Mouse (Mus musculus) right cerebral cortex, postnatal 25 days (tissue): ENCODE measurements around the gene Gm8257.
"Not testable (repeated sequence)": the region's sequence is repeated elsewhere in the genome, so short reads cannot be mapped to it uniquely, and the experiment has no call there.

Experiments
- DNase-seq: peaks from one replicate; pipeline ENCODE4 v3.0.0; 2022

The Gm8257 gene

DNA sequence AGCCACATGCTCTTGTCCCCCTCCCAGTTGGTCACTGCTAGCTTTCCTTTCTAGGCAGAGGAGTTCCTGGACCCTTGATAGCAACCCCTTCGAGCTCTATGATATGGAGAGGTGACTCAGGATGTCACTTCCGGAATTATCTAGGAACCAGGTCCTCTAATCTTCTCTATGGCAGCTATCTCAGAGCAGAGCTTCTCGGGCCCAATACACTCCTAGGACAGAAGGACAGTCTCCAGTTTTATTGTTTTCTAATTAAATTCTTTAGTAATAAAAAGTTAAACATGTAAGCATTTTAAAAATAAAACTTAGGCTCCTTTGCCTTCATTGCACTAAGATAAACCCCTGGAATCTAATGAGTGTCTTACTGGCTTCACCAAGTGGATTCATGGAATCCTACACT lies at the start of gene Gm8257:
TSS of gene Gm8257 (minus strand) at position 101 of the 400 bp plus-strand sequence.
- not testable (repeated sequence) for DNase-seq

DNA sequence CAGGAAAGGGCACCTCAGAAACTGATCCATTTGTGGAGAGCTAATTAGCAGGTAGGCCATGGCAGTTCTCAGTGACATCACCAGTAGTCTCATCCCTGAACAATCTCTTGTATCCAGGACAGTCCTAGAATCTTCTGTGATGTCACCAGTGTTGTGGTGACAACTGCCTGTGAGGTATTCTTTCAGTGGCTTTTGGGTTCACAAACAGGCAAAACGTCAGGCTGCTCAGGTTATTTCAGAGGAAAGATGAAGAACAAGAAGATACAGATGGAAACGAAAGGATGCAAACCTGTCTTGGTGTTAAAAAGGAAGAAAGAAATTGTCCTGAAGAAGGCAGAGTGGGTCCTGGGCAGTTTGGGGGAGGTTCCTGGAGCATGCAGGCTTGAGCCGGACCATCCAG lies 44.0 kb upstream of the Gm8257 start, which contains the start of gene Gm8267:
TSS of gene Gm8267 (minus strand) at position 101 of the 400 bp plus-strand sequence.
- no peak for DNase-seq

DNA sequence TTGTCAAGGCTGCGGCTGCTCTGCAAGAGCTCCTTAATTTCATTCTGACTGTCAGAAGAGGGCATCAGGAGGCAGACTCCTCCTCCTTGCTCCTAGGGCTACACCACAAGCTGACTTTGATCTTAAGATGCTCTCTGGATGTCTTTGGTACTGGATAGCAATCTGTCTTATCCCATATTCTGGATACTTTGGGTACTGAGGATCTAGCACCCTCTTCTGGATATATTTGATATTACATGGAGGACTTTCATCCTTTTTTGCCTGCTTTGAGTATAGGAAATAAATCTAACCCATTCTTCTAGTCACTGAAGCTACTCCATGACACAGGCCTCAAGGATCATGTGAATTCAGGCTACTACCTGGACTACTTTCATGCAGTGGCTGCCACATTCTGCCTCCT lies 36.5 kb upstream of the Gm8257 start:
- DNase-seq: not testable (repeated sequence)

DNA sequence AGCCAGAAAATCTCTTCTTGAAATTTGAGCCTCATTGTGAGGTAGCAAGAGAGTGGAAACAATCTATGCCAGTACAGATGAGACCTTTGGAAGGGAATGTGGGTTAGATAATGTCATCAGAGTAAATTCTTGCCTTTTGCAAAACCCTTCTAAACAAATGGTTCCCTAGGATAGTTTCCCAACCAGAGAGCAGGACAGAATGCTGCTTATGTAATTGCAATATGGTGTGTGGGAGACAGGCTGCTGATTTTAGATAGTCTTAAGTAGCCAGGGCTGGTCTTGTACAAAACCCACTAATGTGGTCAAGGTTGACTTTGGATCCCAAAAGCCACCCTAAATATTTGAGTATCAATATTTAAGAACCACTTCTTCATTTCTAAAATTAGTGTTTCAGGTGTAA lies 24.5 kb upstream of the Gm8257 start:
- peak; percentile 7 for DNase-seq

DNA sequence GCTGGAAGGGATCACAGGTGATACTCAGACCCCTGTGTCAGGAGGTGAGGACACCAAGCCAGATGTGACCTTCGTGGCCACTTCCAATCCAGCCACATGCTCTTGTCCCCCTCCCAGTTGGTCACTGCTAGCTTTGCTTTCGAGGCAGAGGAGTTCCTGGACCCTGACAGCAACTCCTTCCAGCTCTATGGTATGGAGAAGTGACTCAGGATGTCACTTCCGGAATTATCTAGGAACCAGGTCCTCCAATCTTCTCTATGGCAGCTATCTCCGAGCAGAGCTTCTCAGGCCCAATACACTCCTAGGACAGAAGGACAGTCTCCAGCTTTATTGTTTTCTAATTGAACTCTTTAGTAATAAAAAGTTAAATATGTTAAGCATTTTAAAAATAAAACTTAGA lies 78.5 kb downstream of the Gm8257 start, which contains the start of gene Gm5624:
TSS of gene Gm5624 (minus strand) at position 202 of the 400 bp plus-strand sequence.
- DNase-seq: not testable (repeated sequence)
